Mouse (Mus musculus): Measurements from ENCODE around the gene Asb6. TPM values are rescaled to one million over a fixed set of nuclear protein-coding genes. Genes with fewer than 3 reads are reported as not detected.

Asb6 gene
- polyA plus RNA-seq, 1 experiment from 2014 or later, result 47.2 TPM

- Histone ChIP-seq H3K9me3 (ENCODE audit: control insufficient read depth, low read length) (no peaks in the 10 kb centered on the region), H3K36me3 (ENCODE audit: control insufficient read depth, insufficient read depth, low read length) (no peaks in the 10 kb centered on the region), H3K27me3 (replicated peaks; ENCODE audit: control insufficient read depth, insufficient read depth, low read length) (peaks cover 8% of the 10 kb centered on the region; the same call in 1 of the 2 replicates), H3K4me3 (ENCODE audit: low read length) (no peak overlapping the region), H3K4me2 (ENCODE audit: low read length) (no peak overlapping the region), H3K4me1 (ENCODE audit: control insufficient read depth, insufficient read depth, low read depth, low read length) (peaks cover 2% of the 10 kb centered on the region), H3K9ac (ENCODE audit: low read depth, low read length) (no peak overlapping the region), H3K27ac (ENCODE audit: low read depth, low read length) (no peak overlapping the region)
- 81% methylated on average over 9 of the region's 9 CpGs for WGBS
- ATAC-seq, result no peak
Observed at GRCm38 (mm10) chr2:30863574-30863973, 33.4 kb upstream of the Asb6 start.

GRCm38 (mm10) chr2:30862081-30862480 is 31.9 kb upstream of the Asb6 start:
- 58% methylated on average over 4 of the region's 4 CpGs for WGBS
- H3K36me3 ChIP-seq (ENCODE audit: control insufficient read depth, insufficient read depth, low read length), result no peaks in the 10 kb centered on the region
- no peak for ATAC-seq

GRCm38 (mm10) chr2:30859782-30860181 is 29.6 kb upstream of the Asb6 start:
- Histone ChIP-seq H3K4me2 (ENCODE audit: low read length) (no peak overlapping the region), H3K9ac (ENCODE audit: low read depth, low read length) (no peak overlapping the region), H3K4me3 (ENCODE audit: low read length) (no peak overlapping the region), H3K4me1 (ENCODE audit: control insufficient read depth, insufficient read depth, low read depth, low read length) (no peaks in the 10 kb centered on the region), H3K9me3 (ENCODE audit: control insufficient read depth, low read length) (no peaks in the 10 kb centered on the region), H3K27me3 (replicated peaks; ENCODE audit: control insufficient read depth, insufficient read depth, low read length) (peaks cover 8% of the 10 kb centered on the region; the same call in 1 of the 2 replicates), H3K36me3 (ENCODE audit: control insufficient read depth, insufficient read depth, low read length) (no peaks in the 10 kb centered on the region), H3K27ac (ENCODE audit: low read depth, low read length) (no peak overlapping the region)
- ATAC-seq, result no peak
- WGBS, result 80% methylated on average over 5 of the region's 5 CpGs

More at GRCm38 (mm10) chr2:30862081-30862480, 31.9 kb upstream of the Asb6 start:
- no peak overlapping the region for H3K4me3 ChIP-seq (ENCODE audit: low read length)
- no peaks in the 10 kb centered on the region for H3K9me3 ChIP-seq (ENCODE audit: control insufficient read depth, low read length)
- H3K27ac ChIP-seq (ENCODE audit: low read depth, low read length), result no peak overlapping the region
- H3K4me2 ChIP-seq (ENCODE audit: low read length), result no peak overlapping the region
- H3K4me1 ChIP-seq (ENCODE audit: control insufficient read depth, insufficient read depth, low read depth, low read length), result peaks cover 2% of the 10 kb centered on the region
- peaks cover 8% of the 10 kb centered on the region; the same call in 1 of the 2 replicates for H3K27me3 ChIP-seq (replicated peaks; ENCODE audit: control insufficient read depth, insufficient read depth, low read length)
- no peak overlapping the region for H3K9ac ChIP-seq (ENCODE audit: low read depth, low read length)

- no peak overlapping the region for H3K9ac ChIP-seq (ENCODE audit: low read depth, low read length)
Observed at GRCm38 (mm10) chr2:30857076-30857475, 26.9 kb upstream of the Asb6 start.

GRCm38 (mm10) chr2:30852771-30853313 is 22.7 kb upstream of the Asb6 start:
- no peak for ATAC-seq
- no peaks in the 10 kb centered on the region for H3K27me3 ChIP-seq (replicated peaks; ENCODE audit: control insufficient read depth, insufficient read depth, low read length)
- no peak overlapping the region for H3K4me2 ChIP-seq (ENCODE audit: low read length)
- H3K9ac ChIP-seq (ENCODE audit: low read depth, low read length), result 0 out of 2 replicates have a peak overlapping the region, but pooled peaks have one; percentile 15
- H3K4me1 ChIP-seq (ENCODE audit: control insufficient read depth, insufficient read depth, low read depth, low read length), result peaks cover 7% of the 10 kb centered on the region
- no peak overlapping the region for H3K27ac ChIP-seq (ENCODE audit: low read depth, low read length)
- no peak overlapping the region for H3K4me3 ChIP-seq (ENCODE audit: low read length)
- WGBS, result 32% methylated on average over 20 of the region's 20 CpGs
- H3K36me3 ChIP-seq (ENCODE audit: control insufficient read depth, insufficient read depth, low read length), result no peaks in the 10 kb centered on the region
- H3K9me3 ChIP-seq (ENCODE audit: control insufficient read depth, low read length), result no peaks in the 10 kb centered on the region

More at GRCm38 (mm10) chr2:30857076-30857475, 26.9 kb upstream of the Asb6 start:
- H3K4me3 ChIP-seq (ENCODE audit: low read length), result no peak overlapping the region
- peaks cover 7% of the 10 kb centered on the region for H3K4me1 ChIP-seq (ENCODE audit: control insufficient read depth, insufficient read depth, low read depth, low read length)
- H3K27me3 ChIP-seq (replicated peaks; ENCODE audit: control insufficient read depth, insufficient read depth, low read length), result no peaks in the 10 kb centered on the region
- H3K4me2 ChIP-seq (ENCODE audit: low read length), result no peak overlapping the region
- H3K27ac ChIP-seq (ENCODE audit: low read depth, low read length), result no peak overlapping the region
- 52% methylated on average over 6 of the region's 6 CpGs for WGBS
- ATAC-seq, result no peak
- H3K9me3 ChIP-seq (ENCODE audit: control insufficient read depth, low read length), result no peaks in the 10 kb centered on the region
- H3K36me3 ChIP-seq (ENCODE audit: control insufficient read depth, insufficient read depth, low read length), result no peaks in the 10 kb centered on the region

GRCm38 (mm10) chr2:30850581-30850980 is 20.4 kb upstream of the Asb6 start:
- H3K4me2 ChIP-seq (ENCODE audit: low read length), result no peak overlapping the region
- ATAC-seq, result no peak
- no peak overlapping the region for H3K27ac ChIP-seq (ENCODE audit: low read depth, low read length)
- H3K9ac ChIP-seq (ENCODE audit: low read depth, low read length), result no peak overlapping the region
- H3K36me3 ChIP-seq (ENCODE audit: control insufficient read depth, insufficient read depth, low read length), result no peaks in the 10 kb centered on the region
- peaks cover 7% of the 10 kb centered on the region for H3K4me1 ChIP-seq (ENCODE audit: control insufficient read depth, insufficient read depth, low read depth, low read length)
- peaks cover 6% of the 10 kb centered on the region; the same call in 1 of the 2 replicates for H3K27me3 ChIP-seq (replicated peaks; ENCODE audit: control insufficient read depth, insufficient read depth, low read length)
- no peaks in the 10 kb centered on the region for H3K9me3 ChIP-seq (ENCODE audit: control insufficient read depth, low read length)
- WGBS, result 61% methylated on average over 5 of the region's 6 CpGs
- H3K4me3 ChIP-seq (ENCODE audit: low read length), result no peak overlapping the region

GRCm38 (mm10) chr2:30848184-30848583 is 18.1 kb upstream of the Asb6 start:
- Histone ChIP-seq H3K4me2 (ENCODE audit: low read length) (no peak overlapping the region), H3K27me3 (replicated peaks; ENCODE audit: control insufficient read depth, insufficient read depth, low read length) (peaks cover 21% of the 10 kb centered on the region), H3K36me3 (ENCODE audit: control insufficient read depth, insufficient read depth, low read length) (no peaks in the 10 kb centered on the region), H3K27ac (ENCODE audit: low read depth, low read length) (no peak overlapping the region), H3K9me3 (ENCODE audit: control insufficient read depth, low read length) (no peaks in the 10 kb centered on the region), H3K4me1 (ENCODE audit: control insufficient read depth, insufficient read depth, low read depth, low read length) (peaks cover 14% of the 10 kb centered on the region), H3K4me3 (ENCODE audit: low read length) (no peak overlapping the region), H3K9ac (ENCODE audit: low read depth, low read length) (no peak overlapping the region)
- WGBS, result 62% methylated on average over 8 of the region's 8 CpGs
- ATAC-seq, result no peak

- no peak for ATAC-seq
- H3K4me3 ChIP-seq (ENCODE audit: low read length), result no peak overlapping the region
- H3K9ac ChIP-seq (ENCODE audit: low read depth, low read length), result no peak overlapping the region
- no peaks in the 10 kb centered on the region for H3K36me3 ChIP-seq (ENCODE audit: control insufficient read depth, insufficient read depth, low read length)
- peaks cover 22% of the 10 kb centered on the region for H3K27me3 ChIP-seq (replicated peaks; ENCODE audit: control insufficient read depth, insufficient read depth, low read length)
- H3K27ac ChIP-seq (ENCODE audit: low read depth, low read length), result no peak overlapping the region
- no peaks in the 10 kb centered on the region for H3K9me3 ChIP-seq (ENCODE audit: control insufficient read depth, low read length)
- peaks cover 8% of the 10 kb centered on the region for H3K4me1 ChIP-seq (ENCODE audit: control insufficient read depth, insufficient read depth, low read depth, low read length)
- 28% methylated on average over 6 of the region's 6 CpGs for WGBS
- H3K4me2 ChIP-seq (ENCODE audit: low read length), result no peak overlapping the region
Observed at GRCm38 (mm10) chr2:30846723-30847122, 16.6 kb upstream of the Asb6 start.

GRCm38 (mm10) chr2:30846236-30846635 is 16.1 kb upstream of the Asb6 start:
- Histone ChIP-seq H3K4me2 (ENCODE audit: low read length) (no peak overlapping the region), H3K4me1 (ENCODE audit: control insufficient read depth, insufficient read depth, low read depth, low read length) (peaks cover 8% of the 10 kb centered on the region), H3K4me3 (ENCODE audit: low read length) (no peak overlapping the region), H3K27ac (ENCODE audit: low read depth, low read length) (no peak overlapping the region), H3K9ac (ENCODE audit: low read depth, low read length) (no peak overlapping the region), H3K9me3 (ENCODE audit: control insufficient read depth, low read length) (no peaks in the 10 kb centered on the region), H3K27me3 (replicated peaks; ENCODE audit: control insufficient read depth, insufficient read depth, low read length) (peaks cover 22% of the 10 kb centered on the region), H3K36me3 (ENCODE audit: control insufficient read depth, insufficient read depth, low read length) (no peaks in the 10 kb centered on the region)
- 68% methylated on average over 8 of the region's 8 CpGs for WGBS
- no peak for ATAC-seq
